Mouse (Mus musculus) activated CD4-positive, CD25-positive, alpha-beta regulatory T cell, adult 4 months (primary cell): ENCODE data around the gene Nrxn2. TPM values are rescaled to one million over a fixed set of nuclear protein-coding genes. Genes with fewer than 3 reads are reported as not detected.

ENCODE experiments used
- ATAC-seq: one replicate; pipeline ENCODE4 v1.8.0; 2017
- polyA plus RNA-seq, 2 experiments: library from polyadenylated mRNA; unstranded; fragments of 100-300 nt; shearing (Covaris generic); gene quantifications; one replicate each; pipeline ENCODE4 v1.2.1; 2017

Nrxn2 gene
- polyA plus RNA-seq, 2 experiments from 2014 or later, result 0.16 TPM; not detected in 1

GRCm38 (mm10) chr19:6392743-6393393 is 25.7 kb upstream of the Nrxn2 start:
- no peak for ATAC-seq

- no peak for ATAC-seq
These were observed 24.9 kb upstream of the Nrxn2 start for GRCm38 (mm10) chr19:6393637-6394036.

- ATAC-seq, result no peak
These were observed 22.3 kb upstream of the Nrxn2 start for GRCm38 (mm10) chr19:6396237-6396636.

- no peak for ATAC-seq
These were observed 20.8 kb upstream of the Nrxn2 start for GRCm38 (mm10) chr19:6397582-6398249.

GRCm38 (mm10) chr19:6398447-6399284 is 19.9 kb upstream of the Nrxn2 start:
- peak; percentile 41 for ATAC-seq

GRCm38 (mm10) chr19:6399285-6400095 is 19.0 kb upstream of the Nrxn2 start, which contains the start of gene Rasgrp2:
Gene Rasgrp2, plus strand, starts transcription at chr19:6399340.
- peak; percentile 67 for ATAC-seq

- peak; percentile 37 for ATAC-seq
These were observed 18.1 kb upstream of the Nrxn2 start for GRCm38 (mm10) chr19:6400096-6401086.

GRCm38 (mm10) chr19:6401131-6401815 is 17.3 kb upstream of the Nrxn2 start:
- peak; percentile 16 for ATAC-seq

- ATAC-seq, result no peak
These were observed 16.6 kb upstream of the Nrxn2 start for GRCm38 (mm10) chr19:6401951-6402350.

- ATAC-seq, result no peak
These were observed 14.7 kb upstream of the Nrxn2 start for GRCm38 (mm10) chr19:6403869-6404268.

GRCm38 (mm10) chr19:6405433-6405832 is 13.1 kb upstream of the Nrxn2 start:
- no peak for ATAC-seq

- ATAC-seq, result no peak
These were observed 11.4 kb upstream of the Nrxn2 start for GRCm38 (mm10) chr19:6407109-6407508.

- ATAC-seq, result no peak
These were observed 10.6 kb upstream of the Nrxn2 start for GRCm38 (mm10) chr19:6407816-6408510.

- no peak for ATAC-seq
These were observed 9.8 kb upstream of the Nrxn2 start for GRCm38 (mm10) chr19:6408749-6409148.

- ATAC-seq, result no peak
These were observed 9.4 kb upstream of the Nrxn2 start for GRCm38 (mm10) chr19:6409176-6409575.

- no peak for ATAC-seq
These were observed 8.6 kb upstream of the Nrxn2 start for GRCm38 (mm10) chr19:6409936-6410335.

GRCm38 (mm10) chr19:6412798-6413197 is 5.7 kb upstream of the Nrxn2 start:
- no peak for ATAC-seq

- no peak for ATAC-seq
These were observed 3.1 kb upstream of the Nrxn2 start for GRCm38 (mm10) chr19:6415454-6415853.

GRCm38 (mm10) chr19:6416124-6416770 is 2.3 kb upstream of the Nrxn2 start:
- no peak for ATAC-seq
